Mouse (Mus musculus) midbrain, embryonic 11.5 days (tissue): ENCODE data around the gene Specc1l. TPM values are rescaled to one million over a fixed set of nuclear protein-coding genes. Genes with fewer than 3 reads are reported as not detected.

Experiments
- ATAC-seq: fragments of 200-750 bp; cut with Nextera tagmentation; 2 replicates; pipeline ENCODE4 v1.8.0; 2017; ENCODE audit warnings: moderate TSS enrichment, moderate library complexity; ENCODE audit not compliant: low FRiP score
- DNase-seq: peaks from one replicate; pipeline ENCODE4 v3.0.0; 2015; ENCODE audit warnings: low spot score; ENCODE audit errors: missing footprints
- H3K27ac ChIP-seq: fragments of 300-500 bp; sonication (generic); 2 replicates; pipeline ENCODE4 v1.5.1; 2014; ENCODE audit warnings: low read depth, low read length
- H3K27me3 ChIP-seq: fragments of 300-500 bp; sonication (generic); 2 replicates; pipeline ENCODE4 v1.6.1; 2014; ENCODE audit warnings: mild to moderate bottlenecking, low read length, moderate library complexity, mixed read lengths; ENCODE audit not compliant: control insufficient read depth, insufficient read depth
- H3K36me3 ChIP-seq: fragments of 300-500 bp; sonication (generic); 2 replicates; pipeline ENCODE4 v1.6.1; 2014; ENCODE audit warnings: mild to moderate bottlenecking, low read length, moderate library complexity, mixed read lengths; ENCODE audit not compliant: control insufficient read depth, insufficient read depth
- H3K4me1 ChIP-seq: fragments of 300-500 bp; sonication (generic); 2 replicates; pipeline ENCODE4 v1.6.1; 2014; ENCODE audit warnings: low read length; ENCODE audit not compliant: control insufficient read depth, insufficient read depth
- H3K4me2 ChIP-seq: fragments of 300-500 bp; sonication (generic); 2 replicates; pipeline ENCODE4 v1.6.1; 2014; ENCODE audit warnings: mild to moderate bottlenecking, moderate library complexity
- H3K4me3 ChIP-seq: fragments of 300-500 bp; sonication (generic); 2 replicates; pipeline ENCODE4 v1.5.1; 2014; ENCODE audit warnings: low read depth, low read length
- H3K9ac ChIP-seq: fragments of 300-500 bp; sonication (generic); 2 replicates; pipeline ENCODE4 v1.6.1; 2014; ENCODE audit warnings: low read length
- H3K9me3 ChIP-seq: fragments of 300-500 bp; sonication (generic); 2 replicates; pipeline ENCODE4 v1.6.1; 2016; ENCODE audit warnings: low read length; ENCODE audit not compliant: control insufficient read depth
- WGBS: fragments of 180-500 bp; shearing (Covaris S2); extraction: QIAGEN DNeasy Blood & Tissue Kit; methylation state at CpG from one replicate; pipeline ENCODE4 v1.1.7; 2014; 5-methylcytosine and 5-hydroxymethylcytosine counted together
- polyA plus RNA-seq: library from polyadenylated mRNA; unstranded; fragments of >200 nt; fragmentation: Nextera tagmentation; extraction: Ambion mirVana; gene quantifications from 2 replicates; pipeline ENCODE4 v1.2.1, GENCODE M21; 2014

Gene Specc1l
- polyA plus RNA-seq, 1 experiment from 2014 or later = 23.2 TPM

DNA sequence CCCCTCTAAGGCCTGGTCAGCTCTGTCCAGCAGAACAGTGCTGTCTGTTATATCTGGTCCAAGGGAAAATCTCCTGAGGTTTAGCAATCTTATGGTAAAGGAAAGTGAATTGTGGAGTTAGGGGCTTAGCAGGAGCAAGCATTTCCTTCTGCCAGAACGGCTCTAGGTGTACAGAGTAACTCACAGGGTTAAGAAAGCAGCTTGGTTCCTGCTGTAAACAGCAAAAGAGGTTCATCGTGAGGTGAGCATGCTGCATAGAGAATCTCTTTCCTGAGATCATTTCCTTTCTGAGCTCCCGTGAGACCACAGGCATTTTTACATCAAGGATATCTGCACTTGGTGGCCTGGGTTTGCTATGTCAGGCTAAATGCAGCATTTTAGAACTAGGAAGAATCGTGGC, 83.1 kb downstream of the Specc1l start:
- Histone ChIP-seq H3K36me3 (0 out of 2 replicates have a peak, but pooled peaks cover 2% of the 10 kb centered on the region), H3K9ac (no peak overlapping the region), H3K4me1 (no peaks in the 10 kb centered on the region), H3K4me2 (no peak overlapping the region), H3K27ac (no peak overlapping the region), H3K27me3 (no peaks in the 10 kb centered on the region), H3K9me3 (no peaks in the 10 kb centered on the region), H3K4me3 (no peak overlapping the region)
- ATAC-seq (no peak), DNase-seq (no peak)
- 76% methylated on average over 4 of the region's 4 CpGs for WGBS

GRCm38 (mm10) chr10:75298608-75299007, 86.7 kb downstream of the Specc1l start:
- H3K4me2 ChIP-seq = no peak overlapping the region
- no peak for DNase-seq
- H3K4me1 ChIP-seq = no peaks in the 10 kb centered on the region
- WGBS = 88% methylated on average over 5 of the region's 5 CpGs
- no peaks in the 10 kb centered on the region for H3K9me3 ChIP-seq
- H3K9ac ChIP-seq = no peak overlapping the region
- no peaks in the 10 kb centered on the region for H3K27me3 ChIP-seq
- no peak overlapping the region for H3K27ac ChIP-seq
- ATAC-seq = no peak
- H3K4me3 ChIP-seq = no peak overlapping the region
- H3K36me3 ChIP-seq = 0 out of 2 replicates have a peak, but pooled peaks cover 2% of the 10 kb centered on the region

- Histone ChIP-seq H3K36me3 (0 out of 2 replicates have a peak, but pooled peaks cover 2% of the 10 kb centered on the region), H3K4me3 (no peak overlapping the region), H3K9ac (no peak overlapping the region), H3K4me2 (no peak overlapping the region), H3K9me3 (no peaks in the 10 kb centered on the region), H3K27me3 (no peaks in the 10 kb centered on the region), H3K4me1 (no peaks in the 10 kb centered on the region), H3K27ac (no peak overlapping the region)
- ATAC-seq (no peak), DNase-seq (no peak)
- WGBS = 92% methylated on average over 5 of the region's 5 CpGs
Observed at GRCm38 (mm10) chr10:75299785-75300418, 88.0 kb downstream of the Specc1l start.

- 94% methylated on average over 12 of the region's 12 CpGs for WGBS
- ATAC-seq (no peak), DNase-seq (no peak)
- no peak overlapping the region for H3K9ac ChIP-seq
- no peak overlapping the region for H3K4me3 ChIP-seq
- H3K4me1 ChIP-seq = no peaks in the 10 kb centered on the region
- 0 out of 2 replicates have a peak, but pooled peaks cover 2% of the 10 kb centered on the region for H3K36me3 ChIP-seq
- H3K27me3 ChIP-seq = no peaks in the 10 kb centered on the region
- no peaks in the 10 kb centered on the region for H3K9me3 ChIP-seq
- no peak overlapping the region for H3K27ac ChIP-seq
- no peak overlapping the region for H3K4me2 ChIP-seq
Observed at GRCm38 (mm10) chr10:75301195-75301806, 89.4 kb downstream of the Specc1l start.

GRCm38 (mm10) chr10:75301937-75302336, 90.1 kb downstream of the Specc1l start:
- Histone ChIP-seq H3K9me3 (no peaks in the 10 kb centered on the region), H3K36me3 (0 out of 2 replicates have a peak, but pooled peaks cover 2% of the 10 kb centered on the region), H3K4me2 (no peak overlapping the region), H3K27ac (no peak overlapping the region), H3K9ac (no peak overlapping the region), H3K4me1 (no peaks in the 10 kb centered on the region), H3K4me3 (no peak overlapping the region), H3K27me3 (no peaks in the 10 kb centered on the region)
- no peak for ATAC-seq
- WGBS = 93% methylated on average over 4 of the region's 4 CpGs
- DNase-seq = no peak

DNA sequence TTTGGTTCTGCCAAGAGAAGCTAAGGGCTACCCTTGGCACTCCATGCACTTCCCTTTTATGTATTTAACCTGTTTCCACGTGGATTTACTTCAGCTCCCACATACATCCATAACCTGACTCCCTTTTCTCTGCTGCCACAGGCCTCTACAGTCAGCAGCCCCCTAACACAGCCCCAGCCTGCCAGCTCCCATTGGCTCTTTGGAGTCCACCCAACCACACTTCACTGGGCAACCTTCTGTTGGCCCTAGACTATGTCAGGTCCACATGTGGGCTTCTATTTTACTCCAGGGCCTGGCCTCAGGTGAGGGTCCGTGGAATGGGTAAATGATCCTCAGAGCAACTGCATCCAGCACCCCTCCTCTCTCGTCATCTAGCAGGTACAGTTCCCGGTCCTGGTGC, 90.7 kb downstream of the Specc1l start:
- H3K4me3 ChIP-seq = no peak overlapping the region
- no peaks in the 10 kb centered on the region for H3K4me1 ChIP-seq
- no peaks in the 10 kb centered on the region for H3K9me3 ChIP-seq
- 88% methylated on average over 4 of the region's 4 CpGs for WGBS
- H3K4me2 ChIP-seq = no peak overlapping the region
- H3K9ac ChIP-seq = no peak overlapping the region
- ATAC-seq = no peak
- H3K36me3 ChIP-seq = peaks cover under 1% of the 10 kb centered on the region; the same call in 1 of the 2 replicates
- no peak overlapping the region for H3K27ac ChIP-seq
- H3K27me3 ChIP-seq = no peaks in the 10 kb centered on the region
- DNase-seq = no peak

DNA sequence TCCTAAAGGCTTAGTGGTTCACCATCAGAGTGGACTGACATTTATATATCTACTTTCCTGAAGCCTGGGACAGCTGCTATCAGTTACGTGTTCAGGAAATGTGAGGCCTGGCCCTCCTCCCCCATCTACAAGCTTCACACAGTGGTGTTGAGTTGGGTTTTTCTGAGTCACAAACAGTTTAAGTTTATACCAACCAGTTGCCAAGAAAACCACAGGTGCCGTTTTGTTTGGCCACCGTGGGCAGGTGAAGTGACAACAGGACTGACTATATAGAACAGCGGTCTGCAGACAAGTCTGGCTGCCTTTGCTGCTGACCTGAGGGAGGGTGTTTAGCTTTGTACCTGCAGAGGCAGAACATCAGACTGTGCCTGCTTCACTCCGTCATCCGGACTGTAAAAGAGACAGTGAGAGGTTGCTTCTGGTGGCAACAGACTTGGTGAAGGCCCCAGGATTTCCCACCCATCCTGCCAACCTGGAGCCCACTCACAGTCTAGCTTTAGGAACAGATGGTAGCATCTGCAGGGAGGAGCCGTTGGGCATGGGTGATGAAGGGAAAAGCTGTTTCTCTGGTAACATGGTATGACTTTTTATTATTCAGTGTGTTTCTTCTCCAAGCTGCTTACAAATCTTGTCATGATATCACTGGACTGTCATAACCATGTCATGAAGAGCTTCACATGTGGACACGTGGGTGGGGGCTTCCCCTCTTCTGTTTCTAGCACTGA, 91.6 kb downstream of the Specc1l start:
- no peak for DNase-seq
- no peaks in the 10 kb centered on the region for H3K4me1 ChIP-seq
- H3K27me3 ChIP-seq = no peaks in the 10 kb centered on the region
- peaks cover 8% of the 10 kb centered on the region; the same call in 1 of the 2 replicates for H3K36me3 ChIP-seq
- H3K4me2 ChIP-seq = no peak overlapping the region
- H3K4me3 ChIP-seq = no peak overlapping the region
- 88% methylated on average over 8 of the region's 8 CpGs for WGBS
- H3K9me3 ChIP-seq = no peaks in the 10 kb centered on the region
- H3K27ac ChIP-seq = no peak overlapping the region
- H3K9ac ChIP-seq = no peak overlapping the region
- no peak for ATAC-seq

- ATAC-seq = no peak
- H3K36me3 ChIP-seq = peaks cover 8% of the 10 kb centered on the region; the same call in 1 of the 2 replicates
Observed at GRCm38 (mm10) chr10:75304049-75304405, 92.2 kb downstream of the Specc1l start.

DNA sequence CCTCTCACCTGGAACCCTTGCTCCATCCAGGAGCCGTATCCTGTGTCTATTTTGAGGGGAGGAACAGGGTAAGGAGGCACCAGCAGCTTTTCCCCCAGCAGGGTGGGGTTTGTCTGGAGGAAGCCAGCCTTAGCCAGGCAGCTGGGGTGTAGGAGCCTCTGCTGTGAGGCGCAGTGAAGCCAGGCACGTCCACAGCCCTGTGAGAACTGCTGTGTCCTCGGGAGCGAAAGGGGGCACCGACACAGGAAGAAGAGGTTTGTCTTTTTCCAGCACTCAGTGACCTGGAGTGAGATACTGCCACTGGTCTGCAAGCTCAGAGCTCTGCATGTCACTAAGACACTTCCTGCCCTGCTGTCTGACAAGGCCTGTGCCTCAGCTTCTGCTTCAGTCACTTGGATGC, 92.5 kb downstream of the Specc1l start:
- 83% methylated on average over 6 of the region's 6 CpGs for WGBS
- Histone ChIP-seq H3K9me3 (no peaks in the 10 kb centered on the region), H3K4me2 (no peak overlapping the region), H3K36me3 (peaks cover 8% of the 10 kb centered on the region; the same call in 1 of the 2 replicates), H3K27ac (no peak overlapping the region), H3K27me3 (no peaks in the 10 kb centered on the region), H3K9ac (no peak overlapping the region), H3K4me3 (no peak overlapping the region), H3K4me1 (no peaks in the 10 kb centered on the region)
- DNase-seq = no peak
- ATAC-seq = no peak

More at GRCm38 (mm10) chr10:75304049-75304405, 92.2 kb downstream of the Specc1l start:
- H3K27me3 ChIP-seq = no peaks in the 10 kb centered on the region
- no peak overlapping the region for H3K9ac ChIP-seq
- no peaks in the 10 kb centered on the region for H3K4me1 ChIP-seq
- H3K9me3 ChIP-seq = no peaks in the 10 kb centered on the region
- H3K4me3 ChIP-seq = no peak overlapping the region
- no peak overlapping the region for H3K4me2 ChIP-seq
- 87% methylated on average over 5 of the region's 5 CpGs for WGBS
- no peak for DNase-seq
- H3K27ac ChIP-seq = no peak overlapping the region
